Mouse (Mus musculus) ES-E14 (cell line): ENCODE results near the gene Il18rap.

ENCODE experiments used
- CHD2 ChIP-seq: IDR thresholded peaks from 2 replicates; pipeline ENCODE4 v1.6.1; 2014; ENCODE audit warnings: mild to moderate bottlenecking, low read depth, low read length, inconsistent platforms
- HCFC1 ChIP-seq: IDR thresholded peaks from 2 replicates; pipeline ENCODE4 v1.6.1; 2012; ENCODE audit warnings: low read length, inconsistent platforms, borderline replicate concordance; ENCODE audit not compliant: insufficient read depth
- MAFK ChIP-seq: IDR thresholded peaks from 2 replicates; pipeline ENCODE4 v1.6.1; 2014; ENCODE audit warnings: mild to moderate bottlenecking, low read depth, low read length, inconsistent platforms; ENCODE audit not compliant: insufficient read depth
- ZC3H11A ChIP-seq: IDR thresholded peaks from 2 replicates; pipeline ENCODE4 v1.6.1; 2012; ENCODE audit warnings: low read depth, mild to moderate bottlenecking, inconsistent platforms, low read length, borderline replicate concordance

DNA sequence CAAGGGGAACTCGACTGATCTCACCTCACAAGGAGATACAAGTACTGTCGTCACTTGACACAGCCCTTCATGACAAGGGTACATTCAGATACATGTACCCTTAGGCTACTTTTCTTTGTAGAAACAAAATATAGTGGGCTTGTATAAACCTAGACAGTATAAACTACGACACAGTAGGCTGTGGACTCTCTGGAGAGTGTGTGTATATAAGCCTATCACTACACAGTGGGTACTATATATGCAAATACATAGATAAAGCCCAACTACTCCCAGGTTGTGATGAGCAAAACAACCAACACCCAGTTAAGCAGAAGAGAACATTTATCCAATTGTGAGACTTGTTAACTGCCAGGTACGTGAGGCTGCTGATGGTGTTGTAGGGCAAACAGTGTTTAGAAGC is 31.5 kb downstream of the Il18rap start:
- TF ChIP-seq MAFK (no peak), HCFC1 (no peak), ZC3H11A (no peak), CHD2 (no peak)
